13 mouse cellular contexts compared by ENCODE assay signal in the genomic region with DNA sequence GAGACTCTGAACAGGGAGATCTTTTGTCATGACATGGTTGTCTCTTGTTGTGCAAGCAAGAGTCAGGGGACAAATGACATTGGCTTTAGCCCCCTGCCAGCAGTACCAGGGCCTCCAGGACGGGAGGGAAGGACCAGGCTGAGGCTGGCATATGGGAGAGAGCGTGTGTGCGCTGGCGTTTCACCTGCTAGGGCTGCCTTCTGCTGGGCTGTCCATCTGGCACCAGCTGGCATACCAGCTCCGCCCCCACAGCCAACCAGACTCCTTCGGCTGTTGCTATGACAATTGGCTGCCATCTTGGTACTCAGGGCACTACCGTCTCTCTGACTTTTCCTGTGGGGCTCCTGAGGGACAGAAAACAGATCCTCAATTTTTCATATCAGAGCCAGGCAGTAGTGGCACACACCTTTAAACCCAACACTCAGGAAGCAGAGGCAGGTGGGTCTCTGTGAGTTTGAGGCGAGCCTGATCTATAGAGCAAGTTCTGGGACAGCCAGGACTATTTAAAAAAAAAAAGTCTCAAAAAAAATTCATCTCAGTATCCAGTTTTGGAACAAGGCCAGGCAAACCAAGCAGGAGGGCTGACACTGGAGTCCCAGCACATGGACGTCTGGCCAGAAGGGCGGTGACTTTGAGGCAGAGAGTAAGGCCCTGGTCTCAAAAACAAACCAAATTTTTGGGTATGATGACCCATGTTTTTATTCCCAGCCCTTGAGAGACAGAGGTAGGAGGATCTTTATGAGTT. TPM values are rescaled to one million over a fixed set of nuclear protein-coding genes. Genes with fewer than 3 reads are reported as not detected.
DNase-seq lines count a peak whose midpoint lies in the region; ATAC-seq and TF ChIP-seq lines count a peak whose summit lies in the region.
"Had no signal": no experiment of that assay in that cellular context is flagged by ENCODE, and none has a peak within 500 bp of the region (broad histone marks: within the 10 kb centered on the region; RNA-seq: fewer than 3 reads in every experiment).

No protein-coding gene starts in this region.

- H3K27me3 ChIP-seq in neural tube, embryonic 14.5 days (ENCODE audit: control insufficient read depth, insufficient read depth, low read length) = no peaks in the 10 kb centered on the region
- no peaks in the 10 kb centered on the region; the same call in 1 of the 2 replicates for H3K27me3 ChIP-seq in stomach, postnatal 0 days (ENCODE audit: control insufficient read depth, insufficient read depth, low read length)

- peaks cover 26% of the 10 kb centered on the region for H3K4me1 ChIP-seq in cortical plate, adult 2 months (ENCODE audit: control insufficient read depth, insufficient read depth, low read length)
- peaks cover 65% of the 10 kb centered on the region for H3K4me1 ChIP-seq in neural tube, embryonic 14.5 days (ENCODE audit: control insufficient read depth, insufficient read depth, low read length)
- H3K4me1 ChIP-seq in stomach, postnatal 0 days (replicated peaks; ENCODE audit: control insufficient read depth, insufficient read depth) = no peaks in the 10 kb centered on the region

- no peak for TF ChIP-seq EP300 in stomach, postnatal 0 days (optimal IDR thresholded peaks at IDR 0.05)

- no peak for DNase-seq in frontal cortex, postnatal 14 days (ENCODE audit: low spot score in 2 of 2)
- peak; percentile 80 to 90 for DNase-seq in layer of hippocampus, adult 18-20 months (ENCODE audit: low spot score in 2 of 2)
- no peak for DNase-seq in stomach, postnatal 0 days (ENCODE audit: low spot score)
- DNase-seq in urinary bladder, postnatal 14 days (ENCODE audit: low spot score) = no peak
- DNase-seq in urinary bladder, postnatal 25 days (ENCODE audit: low spot score) = no peak
- DNase-seq: adrenal gland, postnatal 36 days; kidney, postnatal 10 days; liver; spleen, adult 18-20 months had no signal

- H3K9ac ChIP-seq in neural tube, embryonic 14.5 days (replicated peaks; ENCODE audit: low read depth, low read length) = no peak overlapping the region
- H3K9ac ChIP-seq in stomach, postnatal 0 days (ENCODE audit: low read length) = no peak overlapping the region

- 46% methylated on average over 10 of the region's 10 CpGs for WGBS in neural tube, embryonic 14.5 days
- WGBS in stomach, postnatal 0 days = 88% methylated on average over 10 of the region's 10 CpGs

- TF ChIP-seq CTCF in cortical plate, adult 2 months (IDR thresholded peaks at IDR 0.05; ENCODE audit: extremely low read depth, insufficient read depth, low read length) = no peak
- no peak for TF ChIP-seq CTCF in stomach, postnatal 0 days (IDR thresholded peaks at IDR 0.05; ENCODE audit: low read depth)

- no peaks in the 10 kb centered on the region for H3K9me3 ChIP-seq in neural tube, embryonic 14.5 days (ENCODE audit: control insufficient read depth, low read length)
- H3K9me3 ChIP-seq in stomach, postnatal 0 days (ENCODE audit: control insufficient read depth, low read length) = no peaks in the 10 kb centered on the region

- no peak overlapping the region for H3K4me3 ChIP-seq in cortical plate, adult 2 months (ENCODE audit: insufficient read depth, low read length)
- no peak overlapping the region for H3K4me3 ChIP-seq in neural tube, embryonic 14.5 days (ENCODE audit: low read depth, low read length)
- no peak overlapping the region for H3K4me3 ChIP-seq in stomach, postnatal 0 days (ENCODE audit: low read depth, low read length)

- H3K27ac ChIP-seq in cortical plate, adult 2 months (ENCODE audit: insufficient read depth, low read length) = peak overlapping the region; percentile 67
- H3K27ac ChIP-seq in neural tube, embryonic 14.5 days (ENCODE audit: low read depth, low read length) = peak overlapping the region; percentile 89
- no peak overlapping the region for H3K27ac ChIP-seq in stomach, postnatal 0 days (replicated peaks)

- ATAC-seq in frontal cortex, adult (ENCODE audit: low TSS enrichment) = 0 out of 2 replicates have a peak, but pooled peaks have one; percentile 1
- ATAC-seq in neural tube, embryonic 14.5 days (ENCODE audit: low read depth) = peak; percentile 16; the same call in 1 of the 2 replicates
- no peak for ATAC-seq in stomach, postnatal 0 days (ENCODE audit: low FRiP score, low TSS enrichment)

- H3K4me2 ChIP-seq in neural tube, embryonic 14.5 days (ENCODE audit: low read depth, low read length) = no peak overlapping the region
- no peak overlapping the region for H3K4me2 ChIP-seq in stomach, postnatal 0 days (replicated peaks; ENCODE audit: low read depth)

- no peak for TF ChIP-seq POLR2A in cortical plate, adult 2 months (IDR thresholded peaks at IDR 0.05; ENCODE audit: extremely low read depth, insufficient read depth, low read length)

- H3K36me3 ChIP-seq in neural tube, embryonic 14.5 days (ENCODE audit: control insufficient read depth, insufficient read depth, low read length) = peaks cover 61% of the 10 kb centered on the region
- no peaks in the 10 kb centered on the region for H3K36me3 ChIP-seq in stomach, postnatal 0 days (ENCODE audit: control insufficient read depth, insufficient read depth, low read length)

RNA-seq across cellular contexts. Expression of gene Rhbg, which starts 28.2 kb away (rescaled TPM):
- not detected in 2 replicates for polyA plus RNA-seq in cortical plate, adult 2 months (2012; rRNA removed)
- total RNA-seq in layer of hippocampus, adult 18-20 months (2021) = not detected
- polyA plus RNA-seq in neural tube, embryonic 14.5 days (2014; fragmentation: Nextera tagmentation; extraction: Ambion mirVana) = 0.51 and 0.85 TPM in 2 replicates
- 19.4 and 27.0 TPM in 2 replicates for polyA plus RNA-seq in stomach, postnatal 0 days (2015; fragmentation: Nextera tagmentation; extraction: Ambion mirVana)
- polyA plus RNA-seq: heart, embryonic 14.5 days had no signal

Comparison
In these comparisons a context has a peak if more than half of its experiments do, and no peak if none do; other contexts are left out.
1. DNase-seq: peak in layer of hippocampus, adult 18-20 months (2 of 2); none in frontal cortex, postnatal 14 days (0 of 2), stomach, postnatal 0 days (single experiment), urinary bladder, postnatal 14 days (single experiment) and urinary bladder, postnatal 25 days (single experiment).
2. RNA of gene Rhbg, which starts 28.2 kb away (polyA plus RNA-seq): 19.4 to 27.0 TPM in stomach, postnatal 0 days; 0.51 to 0.85 TPM in neural tube, embryonic 14.5 days and not detected in cortical plate, adult 2 months; every median in the first group is over 10 times any median in the second.